Mouse (Mus musculus) adrenal gland, adult 8-10 months (tissue): ENCODE measurements around the gene Zfp319. TPM values are rescaled to one million over a fixed set of nuclear protein-coding genes. Genes with fewer than 3 reads are reported as not detected.

ENCODE experiments used
- DNase-seq: peaks from one replicate; pipeline ENCODE4 v3.0.0; 2022
- total RNA-seq, 4 experiments: library from RNA; stranded (reverse); gene quantifications; 2 replicates each; pipeline ENCODE4 v1.2.4; 2022

The Zfp319 gene
- total RNA-seq, 4 experiments from 2014 or later, result 10.6 to 15.1 (median 12.7) TPM

DNA sequence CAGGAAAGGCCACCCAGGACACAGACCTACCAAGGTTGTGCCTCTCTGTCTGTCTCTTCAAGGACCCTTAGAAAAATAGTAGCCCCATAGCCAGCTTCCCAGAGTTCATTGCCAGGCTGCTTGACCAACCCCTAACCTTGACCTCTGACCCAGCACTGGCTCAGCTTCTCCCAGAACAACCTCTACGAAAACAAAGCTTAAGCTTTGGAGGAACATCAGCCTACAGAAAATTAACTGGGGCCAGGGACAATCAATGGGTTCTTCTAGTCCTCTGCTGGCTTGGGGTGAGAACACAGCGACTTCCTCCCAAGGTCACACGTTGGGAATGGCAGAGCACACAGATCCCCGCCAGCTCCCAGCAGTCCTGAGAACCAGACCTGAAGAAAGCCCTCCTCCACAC is 26.2 kb downstream of the Zfp319 start:
- no peak for DNase-seq

DNA sequence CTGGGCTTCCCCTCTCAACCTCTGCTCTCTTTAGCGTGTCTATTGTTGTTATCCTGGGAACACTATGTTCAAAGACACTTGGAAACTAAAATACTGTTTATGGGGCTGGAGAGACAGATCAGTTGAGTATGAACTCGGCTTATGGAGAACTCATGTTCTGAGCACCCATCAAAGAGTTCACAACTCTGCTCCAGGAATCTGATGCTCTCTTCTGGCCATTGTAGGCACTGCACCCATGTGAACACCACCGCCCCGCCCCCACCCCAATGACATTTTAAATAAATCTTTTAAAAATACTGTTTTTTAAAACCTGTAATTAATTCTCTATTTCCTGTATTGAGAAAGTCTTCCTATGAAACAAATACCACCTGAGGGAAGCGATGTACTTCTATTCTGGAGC is 29.3 kb downstream of the Zfp319 start:
- DNase-seq, result no peak

DNA sequence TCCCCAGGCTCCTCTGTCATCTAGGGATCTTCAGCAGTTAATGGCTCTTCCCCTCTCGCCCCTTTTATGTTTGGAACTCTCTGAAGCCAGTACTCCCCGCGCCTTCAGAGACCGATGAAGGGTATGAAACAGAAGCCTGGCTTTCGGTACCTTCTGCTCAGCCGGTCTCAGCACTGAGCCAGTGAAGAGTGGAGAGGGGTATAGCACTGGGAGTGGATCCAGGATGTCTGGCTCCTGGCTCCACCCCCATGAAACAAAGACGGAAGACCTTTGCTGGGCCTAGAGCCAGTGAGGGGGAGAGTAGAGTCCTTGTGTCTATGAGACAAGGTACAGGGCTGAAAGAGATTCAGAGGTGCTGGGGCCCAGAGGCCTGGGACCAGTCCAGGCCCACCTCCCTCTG is 37.9 kb downstream of the Zfp319 start:
- DNase-seq, result no peak

DNA sequence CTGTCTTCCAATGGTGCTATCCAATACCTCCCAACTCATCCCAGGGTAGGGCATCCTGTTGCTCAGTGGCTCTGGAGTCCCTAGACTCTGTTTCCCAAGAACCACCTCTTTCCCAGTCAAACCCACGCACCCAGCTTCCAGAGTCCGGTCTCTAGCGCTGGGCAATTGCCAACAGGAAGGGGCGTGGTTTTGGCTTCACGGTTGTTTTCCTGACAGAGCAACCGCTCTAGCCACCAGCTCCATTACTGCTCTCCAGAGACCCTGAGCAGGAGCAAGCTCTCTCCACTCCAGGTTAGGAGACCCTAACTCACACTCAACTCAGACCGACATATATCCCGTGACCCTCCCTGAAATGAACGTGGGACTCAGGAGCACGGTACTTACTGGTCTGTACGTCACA is 38.6 kb downstream of the Zfp319 start:
- DNase-seq, result peak; percentile 55

DNA sequence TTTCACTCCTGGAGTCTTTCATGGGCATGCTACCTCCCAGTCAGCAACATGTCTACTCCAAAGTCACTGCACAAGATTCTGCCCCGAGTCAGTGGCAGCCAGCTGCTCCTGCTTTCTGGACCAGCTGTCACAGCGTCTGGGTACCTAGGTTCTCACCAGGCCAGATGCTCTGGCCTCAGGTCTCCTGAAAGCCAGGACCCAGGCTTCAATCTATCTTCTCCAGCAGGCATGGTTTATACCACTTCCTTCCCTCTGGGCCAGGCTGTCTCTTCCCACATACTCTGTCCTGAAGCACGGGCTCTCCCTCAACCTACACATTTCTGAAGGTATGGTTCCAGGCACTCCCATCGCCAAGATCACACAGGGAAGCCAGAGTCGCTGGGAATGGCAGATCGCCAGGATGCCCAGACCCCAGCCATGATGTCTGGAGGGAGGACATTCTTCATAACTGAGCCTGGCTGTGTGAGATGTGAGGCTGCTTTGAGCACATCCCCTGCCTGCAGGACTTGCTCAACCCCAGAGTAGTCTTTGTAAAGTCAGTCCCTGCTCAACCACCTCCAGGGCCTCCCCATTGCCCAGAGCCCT is 42.6 kb downstream of the Zfp319 start:
- DNase-seq, result no peak

DNA sequence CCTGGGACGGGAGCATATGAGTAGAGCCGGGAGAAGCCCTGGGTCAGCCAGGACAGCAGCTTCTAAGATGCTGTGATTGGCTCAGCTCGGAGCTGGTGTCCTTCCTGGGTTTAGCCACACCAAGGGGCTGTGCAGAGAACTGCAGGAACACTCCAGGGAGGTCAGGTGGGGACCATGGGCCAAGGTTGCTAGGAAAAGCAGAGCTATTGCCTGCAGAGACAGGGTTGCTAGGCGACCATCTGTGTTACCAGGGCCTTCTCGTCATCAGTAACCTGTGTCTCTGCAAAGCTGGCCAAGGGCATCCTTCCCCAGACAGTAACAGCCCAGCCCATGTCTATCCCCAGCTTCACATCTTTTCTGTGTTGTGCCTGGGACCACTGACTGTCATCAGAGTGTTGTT is 50.3 kb downstream of the Zfp319 start:
- DNase-seq, result no peak

Other genes starting within 250 kb of the Zfp319 start
- 100 to 1,000 TPM; 165 to 259 (median 182) TPM for gene Kifc3, start 129.1 kb downstream of the Zfp319 start, total RNA-seq
- 1 to 10 TPM in 2 of 4 experiments, under 1 TPM in 2; 0.70 to 1.1 (median 0.95) TPM for gene Cngb1, start 25.4 kb downstream of the Zfp319 start, total RNA-seq
- 1 to 10 TPM; 1.5 to 1.7 (median 1.6) TPM for gene Tepp, start 21.4 kb downstream of the Zfp319 start, total RNA-seq
- gene Usb1, start 334 bp upstream of the Zfp319 start, total RNA-seq, result 10 to 100 TPM; 16.7 to 24.1 (median 20.2) TPM
- gene Mmp15, start 20.3 kb upstream of the Zfp319 start, total RNA-seq, result 1 to 10 TPM; 3.8 to 7.0 (median 4.5) TPM
- 10 to 100 TPM; 43.2 to 55.3 (median 49.1) TPM for gene Cfap20, start 102.9 kb upstream of the Zfp319 start, total RNA-seq
- 10 to 100 TPM; 55.1 to 93.1 (median 78.1) TPM for gene Csnk2a2, start 158.1 kb upstream of the Zfp319 start, total RNA-seq
- gene Ccdc113, start 202.1 kb upstream of the Zfp319 start, total RNA-seq, result 1 to 10 TPM in 3 of 4 experiments, under 1 TPM in 1; 0.81 to 2.0 (median 1.7) TPM
- not detected for gene Prss54, start 244.4 kb upstream of the Zfp319 start, total RNA-seq